19 mouse cellular contexts compared by ENCODE assay signal in the genomic region with DNA sequence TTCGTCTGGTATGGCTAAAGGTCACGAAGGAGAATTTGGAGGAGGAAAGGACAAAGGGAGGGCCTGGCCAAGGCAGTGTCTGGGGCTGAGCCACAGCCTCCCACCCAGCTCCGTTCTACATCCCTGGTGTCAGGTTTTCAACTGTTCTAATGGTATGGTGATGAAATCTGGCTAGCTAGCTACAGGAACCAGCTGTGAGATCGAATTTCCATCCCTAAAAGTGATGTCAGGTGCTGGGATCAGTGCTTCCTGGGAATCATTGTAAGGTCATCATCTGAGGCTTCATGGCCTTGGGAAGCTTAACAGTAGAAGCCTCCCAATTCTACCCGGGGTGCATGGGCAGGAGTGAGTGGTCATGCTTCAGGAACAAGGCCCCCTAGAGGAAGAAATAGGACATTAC.
DNase-seq lines count a peak whose midpoint lies in the region; ATAC-seq and TF ChIP-seq lines count a peak whose summit lies in the region.
"Had no signal": no experiment of that assay in that cellular context is flagged by ENCODE, and none has a peak within 500 bp of the region (broad histone marks: within the 10 kb centered on the region; RNA-seq: fewer than 3 reads in every experiment).

No protein-coding gene starts in this region.

- in situ Hi-C loops in ES-E14 (cut with MboI; ENCODE audit: low sequenced_read_pairs in 2 of 2, unreplicated experiment in 2 of 2) = no loop called here

- 0 out of 2 replicates have a peak, but pooled peaks cover 1% of the 10 kb centered on the region for H3K27me3 ChIP-seq in kidney, embryonic 16.5 days (ENCODE audit: insufficient read depth, low read length)
- 0 out of 2 replicates have a peak, but pooled peaks cover 4% of the 10 kb centered on the region for H3K27me3 ChIP-seq in limb, embryonic 13.5 days
- H3K27me3 ChIP-seq: embryonic facial prominence, embryonic 15.5 days; heart, embryonic 12.5 days; liver, embryonic 15.5 days; midbrain, embryonic 15.5 days had no signal

- H3K9me3 ChIP-seq in kidney, embryonic 16.5 days (ENCODE audit: low read length) = no peaks in the 10 kb centered on the region
- H3K9me3 ChIP-seq in ES-E14 (ENCODE audit: control insufficient read depth, insufficient read depth, low read depth, low read length) = no peaks in the 10 kb centered on the region
- no peaks in the 10 kb centered on the region for H3K9me3 ChIP-seq in limb, embryonic 13.5 days
- H3K9me3 ChIP-seq: embryonic facial prominence, embryonic 15.5 days; forebrain, embryonic 13.5 days; liver, embryonic 15.5 days; midbrain, embryonic 15.5 days had no signal

- H3K9ac ChIP-seq in kidney, embryonic 16.5 days (replicated peaks; ENCODE audit: low read length) = no peak overlapping the region
- H3K9ac ChIP-seq in ES-E14 (ENCODE audit: insufficient read depth, low read depth, low read length, poor library complexity, severe bottlenecking) = no peak overlapping the region
- H3K9ac ChIP-seq in limb, embryonic 13.5 days = no peak overlapping the region
- H3K9ac ChIP-seq: embryonic facial prominence, embryonic 15.5 days; forebrain, embryonic 13.5 days; heart, embryonic 12.5 days; liver, embryonic 15.5 days; midbrain, embryonic 15.5 days had no signal

- H3K27ac ChIP-seq in kidney, embryonic 16.5 days (ENCODE audit: low read length) = no peak overlapping the region
- H3K27ac ChIP-seq in ES-E14 (ENCODE audit: insufficient read depth, low read depth, low read length, poor library complexity, severe bottlenecking) = no peak overlapping the region
- H3K27ac ChIP-seq in limb, embryonic 13.5 days = no peak overlapping the region; the same call in 1 of the 2 replicates
- H3K27ac ChIP-seq: embryonic facial prominence, embryonic 15.5 days; forebrain, embryonic 13.5 days; liver, embryonic 15.5 days; macrophage; midbrain, embryonic 15.5 days had no signal

- no peak for DNase-seq in kidney, postnatal 10 days
- peak; percentile 61 for DNase-seq in ES-E14 (ENCODE audit: low read depth, low spot score)
- DNase-seq in brain, embryonic 14.5 days (ENCODE audit: low read depth) = no peak
- no peak for DNase-seq in retina, postnatal 1 day
- DNase-seq in ovary, postnatal 14 days (ENCODE audit: low spot score) = no peak
- DNase-seq: adrenal gland, postnatal 36 days; cerebellum, postnatal 10 days; heart, postnatal 36 days; kidney, postnatal 14 days; layer of hippocampus, adult 9-11 months had no signal

- no peaks in the 10 kb centered on the region for H3K36me3 ChIP-seq in kidney, embryonic 16.5 days (ENCODE audit: insufficient read depth, low read length)
- H3K36me3 ChIP-seq in ES-E14 (ENCODE audit: control insufficient read depth, insufficient read depth, low read length, poor library complexity, severe bottlenecking) = no peaks in the 10 kb centered on the region
- no peaks in the 10 kb centered on the region for H3K36me3 ChIP-seq in limb, embryonic 13.5 days
- H3K36me3 ChIP-seq: embryonic facial prominence, embryonic 15.5 days; liver, embryonic 15.5 days; midbrain, embryonic 15.5 days had no signal

- ATAC-seq in kidney, embryonic 16.5 days (ENCODE audit: low FRiP score, low TSS enrichment) = peak; percentile 77; the same call in 1 of the 2 replicates
- ATAC-seq in limb, embryonic 13.5 days (ENCODE audit: low FRiP score, low read depth) = peak; percentile 57; the same call in 1 of the 2 replicates
- ATAC-seq: forebrain, embryonic 13.5 days; hindbrain, embryonic 16.5 days; midbrain, embryonic 15.5 days had no signal

- 33% methylated on average over 5 of the region's 5 CpGs for WGBS in kidney, embryonic 16.5 days
- 37% methylated on average over 5 of the region's 5 CpGs for WGBS in limb, embryonic 13.5 days

- no peak overlapping the region for H3K4me2 ChIP-seq in kidney, embryonic 16.5 days (replicated peaks; ENCODE audit: low read depth, low read length)
- no peak overlapping the region for H3K4me2 ChIP-seq in limb, embryonic 13.5 days (replicated peaks)
- H3K4me2 ChIP-seq: embryonic facial prominence, embryonic 15.5 days; forebrain, embryonic 13.5 days; heart, embryonic 12.5 days; liver, embryonic 15.5 days; midbrain, embryonic 15.5 days had no signal

- TF ChIP-seq CTCF in brain, embryonic 14.5 days (IDR thresholded peaks at IDR 0.05; ENCODE audit: borderline replicate concordance, extremely low read depth, insufficient read depth, insufficient read length) = peak; percentile 3; the same call in 1 of the 2 replicates

- TF ChIP-seq POLR2A in brain, embryonic 14.5 days (IDR thresholded peaks at IDR 0.05; ENCODE audit: borderline replicate concordance, extremely low read depth, insufficient read depth, insufficient read length, poor library complexity, severe bottlenecking) = no peak

- H3K4me3 ChIP-seq in kidney, embryonic 16.5 days (ENCODE audit: low read length) = no peak overlapping the region
- no peak overlapping the region for H3K4me3 ChIP-seq in ES-E14 (ENCODE audit: insufficient read depth in 1 of 2, low read depth in 1 of 2, low read length in 2 of 2, poor library complexity in 1 of 2, severe bottlenecking in 1 of 2)
- no peak overlapping the region for H3K4me3 ChIP-seq in limb, embryonic 13.5 days
- H3K4me3 ChIP-seq: embryonic facial prominence, embryonic 15.5 days; forebrain, embryonic 13.5 days; heart, embryonic 12.5 days; liver, embryonic 15.5 days; midbrain, embryonic 15.5 days had no signal

- no peaks in the 10 kb centered on the region for H3K4me1 ChIP-seq in kidney, embryonic 16.5 days (ENCODE audit: insufficient read depth, low read length)
- 0 out of 4 replicates have a peak, but pooled peaks cover 0 to 3% of the 10 kb centered on the region in 2 experiments for H3K4me1 ChIP-seq in ES-E14 (ENCODE audit: control insufficient read depth in 2 of 2, insufficient read depth in 2 of 2, low read length in 2 of 2, poor library complexity in 1 of 2)
- no peaks in the 10 kb centered on the region for H3K4me1 ChIP-seq in limb, embryonic 13.5 days
- H3K4me1 ChIP-seq: embryonic facial prominence, embryonic 15.5 days; forebrain, embryonic 13.5 days; liver, embryonic 15.5 days; midbrain, embryonic 15.5 days had no signal

TF ChIP-seq in ES-E14, 5 proteins besides CTCF, POLR2A, EP300 and RAD21:
- TF ChIP-seq MAFK (IDR thresholded peaks at IDR 0.05; ENCODE audit: insufficient read depth, low read depth, low read length) (no peak), HCFC1 (IDR thresholded peaks at IDR 0.05; ENCODE audit: borderline replicate concordance, insufficient read depth, low read length) (no peak), CHD2 (IDR thresholded peaks at IDR 0.05; ENCODE audit: low read depth, low read length) (no peak), ZNF384 (IDR thresholded peaks at IDR 0.05; ENCODE audit: low read depth, low read length) (no peak), ZC3H11A (IDR thresholded peaks at IDR 0.05; ENCODE audit: borderline replicate concordance, low read depth, low read length) (no peak)
